Mouse (Mus musculus) spleen, adult 2 months (tissue): ENCODE measurements at regions not wholly inside any gene's neighbourhood (a gene's known extent, or its start where the extent isn't known, plus 50 kb on each side); places are given as distances from the start of the nearest gene placed in this dataset.

Experiments used
- CTCF ChIP-seq: fragments of 200-500 bp; IDR thresholded peaks from 2 replicates; pipeline ENCODE4 v1.5.1; 2011; ENCODE audit warnings: mild to moderate bottlenecking, inconsistent platforms; ENCODE audit not compliant: insufficient read depth, insufficient read length, insufficient replicate concordance; ENCODE audit errors: extremely low read depth
- POLR2A ChIP-seq: fragments of 200-500 bp; IDR thresholded peaks from 2 replicates; pipeline ENCODE4 v1.6.1; 2011; ENCODE audit warnings: low read depth, low read length, inconsistent platforms

DNA sequence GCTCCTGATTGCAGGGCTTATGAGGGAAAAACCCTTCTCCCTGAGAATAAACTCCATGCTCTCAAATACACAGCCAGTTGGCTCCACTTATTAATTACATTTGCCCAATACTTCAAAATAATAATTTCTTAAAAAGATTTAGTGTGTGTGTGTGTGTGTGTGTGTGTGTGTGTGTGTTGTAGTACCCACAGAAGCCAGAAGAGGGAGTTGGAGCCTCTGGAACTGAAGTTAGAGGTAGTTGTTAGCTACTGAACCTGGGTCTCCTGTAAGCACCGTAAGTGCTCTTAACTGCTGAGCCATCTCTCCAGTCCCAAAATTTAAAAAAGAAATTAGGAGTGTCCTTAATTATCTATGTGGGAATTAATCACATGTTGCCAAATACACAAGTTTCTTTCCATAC lies 154.8 kb upstream of the Ctnnb1 start:
- TF ChIP-seq CTCF (no peak), POLR2A (no peak)
